Mouse (Mus musculus): ENCODE measurements around the gene 1700113H08Rik. TPM values are rescaled to one million over a fixed set of nuclear protein-coding genes. Genes with fewer than 3 reads are reported as not detected.

The 1700113H08Rik gene
- polyA plus RNA-seq, 1 experiment from 2014 or later: 0.36 TPM

DNA sequence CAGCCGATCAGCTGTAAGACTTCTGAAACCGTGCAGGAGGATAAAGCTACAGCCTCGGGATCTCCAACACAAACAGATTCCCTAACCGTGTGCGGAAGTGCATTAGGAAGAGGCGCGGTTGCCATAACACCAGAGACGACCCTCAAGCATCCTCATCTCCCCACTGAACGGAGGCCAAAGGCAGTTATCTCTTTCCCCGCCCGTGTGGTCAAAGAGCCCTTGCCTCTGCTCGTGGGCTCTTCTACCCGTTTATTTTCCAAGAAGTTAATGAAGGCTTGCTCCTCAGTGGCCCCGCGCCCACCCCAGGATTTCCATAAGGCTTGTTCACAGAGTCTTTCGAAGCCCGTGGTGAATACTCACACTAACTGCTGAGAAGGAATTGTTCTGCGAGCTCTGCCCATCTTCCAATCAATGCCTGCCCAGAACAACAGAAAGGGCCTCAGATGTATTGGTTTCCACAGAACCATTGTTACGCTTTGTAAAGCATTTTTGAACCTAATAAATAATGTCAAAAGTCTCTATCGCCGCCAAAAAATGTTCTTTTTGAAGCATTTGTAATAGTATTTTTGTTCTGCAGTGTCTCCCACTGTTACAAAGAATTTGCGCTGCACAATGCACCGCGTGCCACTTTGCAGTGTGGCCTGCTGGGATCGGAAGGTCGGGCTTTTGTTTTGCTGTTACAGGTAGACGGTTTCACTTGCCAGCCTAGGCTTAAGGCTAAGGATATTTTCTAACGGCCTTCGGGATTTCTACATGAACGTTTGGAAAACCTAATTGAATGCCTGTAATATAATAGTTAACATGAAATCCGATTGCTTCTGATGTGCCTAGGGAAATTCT, 172.4 kb downstream of the 1700113H08Rik start:
- Histone ChIP-seq H3K9ac (peak overlapping the region; percentile 9; the same call in 1 of the 2 replicates), H3K36me3 (no peaks in the 10 kb centered on the region), H3K4me2 (peak overlapping the region; percentile 48), H3K4me1 (replicated peaks) (peaks cover 12% of the 10 kb centered on the region), H3K4me3 (peak overlapping the region; percentile 19; the same call in 1 of the 2 replicates), H3K27me3 (no peaks in the 10 kb centered on the region), H3K9me3 (no peaks in the 10 kb centered on the region), H3K27ac (no peak overlapping the region)
- WGBS: 9% methylated on average over 31 of the region's 31 CpGs
- ATAC-seq (ENCODE audit: low FRiP score): peak; percentile 80

DNA sequence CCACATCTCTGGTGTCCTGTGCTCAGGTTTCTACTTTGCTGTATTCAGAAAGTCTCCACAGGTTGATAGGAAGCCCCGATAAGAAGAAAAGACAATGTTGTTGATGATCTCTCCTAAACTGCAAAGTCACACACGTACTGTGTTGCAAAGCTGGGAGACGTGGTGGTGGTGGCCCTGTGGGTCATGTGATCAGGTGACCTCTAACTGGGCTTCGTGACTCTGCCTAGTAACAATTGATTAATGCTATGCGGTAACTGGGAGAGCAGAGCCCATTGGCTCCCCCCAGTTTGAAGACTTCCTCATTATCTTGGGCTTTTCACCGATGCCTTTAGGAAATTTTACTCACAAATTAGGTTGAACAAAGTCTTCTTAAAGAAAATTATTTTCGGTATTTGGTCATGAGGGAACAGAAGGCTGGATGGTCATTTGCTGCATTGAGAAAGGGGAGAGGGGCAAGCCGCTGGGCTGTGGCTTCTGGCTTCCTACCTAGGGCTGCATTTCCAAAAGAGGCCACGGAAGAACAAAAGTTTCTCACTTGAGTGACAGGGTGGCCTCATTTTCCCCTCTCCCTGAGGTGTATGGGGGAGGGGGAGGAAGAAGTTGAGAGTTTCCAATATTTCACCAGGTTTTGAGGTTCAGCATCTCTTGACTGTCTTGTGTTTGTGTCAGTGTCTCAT, 181.6 kb downstream of the 1700113H08Rik start:
- no peak overlapping the region for H3K27ac ChIP-seq
- no peak for ATAC-seq (ENCODE audit: low FRiP score)
- no peak overlapping the region for H3K4me3 ChIP-seq
- 34% methylated on average over 9 of the region's 9 CpGs for WGBS
- no peak overlapping the region for H3K9ac ChIP-seq
- H3K9me3 ChIP-seq: no peaks in the 10 kb centered on the region
- no peaks in the 10 kb centered on the region for H3K27me3 ChIP-seq
- H3K4me2 ChIP-seq: no peak overlapping the region
- no peaks in the 10 kb centered on the region for H3K36me3 ChIP-seq
- no peaks in the 10 kb centered on the region for H3K4me1 ChIP-seq (replicated peaks)

DNA sequence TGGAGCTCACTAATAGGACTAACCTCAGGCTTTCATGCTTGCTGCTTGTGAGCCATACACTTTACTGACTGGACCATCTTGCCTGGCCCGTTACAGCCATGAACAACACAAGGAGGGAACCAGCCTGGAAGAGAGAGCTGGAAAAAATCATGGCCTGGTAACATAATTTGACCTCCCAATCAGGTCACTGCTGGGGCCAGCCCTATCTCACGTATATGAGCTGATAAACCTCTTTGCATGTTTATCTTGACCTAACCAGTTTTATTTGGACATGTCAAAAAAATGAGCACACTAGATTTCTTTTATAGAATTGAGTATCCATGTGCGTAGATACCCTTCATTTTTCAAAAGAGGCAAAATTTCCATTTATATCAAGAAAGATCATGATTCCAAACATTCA, 213.9 kb downstream of the 1700113H08Rik start:
- Histone ChIP-seq H3K9ac (no peak overlapping the region), H3K4me2 (no peak overlapping the region), H3K9me3 (no peaks in the 10 kb centered on the region), H3K36me3 (no peaks in the 10 kb centered on the region), H3K27ac (no peak overlapping the region), H3K27me3 (no peaks in the 10 kb centered on the region), H3K4me3 (no peak overlapping the region), H3K4me1 (replicated peaks) (no peaks in the 10 kb centered on the region)
- 75% methylated on average over 3 of the region's 3 CpGs for WGBS
- no peak for ATAC-seq (ENCODE audit: low FRiP score)

DNA sequence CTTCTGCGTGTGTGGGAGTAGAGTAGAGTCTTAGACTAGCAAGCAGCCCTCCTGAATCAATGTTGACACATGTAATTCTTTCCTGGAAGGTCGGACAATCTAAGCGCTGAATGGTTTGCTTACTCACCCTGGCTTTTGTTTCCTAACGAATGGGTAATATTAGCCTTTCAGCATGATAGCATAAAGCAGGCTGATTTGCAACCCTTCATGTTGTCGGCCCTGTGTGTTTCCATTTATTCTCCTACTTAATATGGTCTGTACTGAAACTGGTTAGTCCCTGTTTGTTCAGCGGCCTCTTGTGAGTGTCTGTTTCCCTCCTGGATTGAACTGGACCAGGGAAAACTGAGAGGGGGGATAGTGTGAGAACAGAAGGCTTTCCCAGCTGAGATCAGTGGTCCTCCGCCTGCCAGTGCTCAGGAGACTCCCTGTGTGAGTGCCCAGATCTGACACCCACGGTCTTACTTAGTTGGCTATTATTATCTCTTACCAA, 214.3 kb downstream of the 1700113H08Rik start:
- WGBS: 66% methylated on average over 8 of the region's 8 CpGs
- Histone ChIP-seq H3K27me3 (no peaks in the 10 kb centered on the region), H3K9ac (no peak overlapping the region), H3K36me3 (no peaks in the 10 kb centered on the region), H3K27ac (no peak overlapping the region), H3K4me3 (no peak overlapping the region), H3K9me3 (no peaks in the 10 kb centered on the region), H3K4me1 (replicated peaks) (no peaks in the 10 kb centered on the region), H3K4me2 (no peak overlapping the region)
- no peak for ATAC-seq (ENCODE audit: low FRiP score)

DNA sequence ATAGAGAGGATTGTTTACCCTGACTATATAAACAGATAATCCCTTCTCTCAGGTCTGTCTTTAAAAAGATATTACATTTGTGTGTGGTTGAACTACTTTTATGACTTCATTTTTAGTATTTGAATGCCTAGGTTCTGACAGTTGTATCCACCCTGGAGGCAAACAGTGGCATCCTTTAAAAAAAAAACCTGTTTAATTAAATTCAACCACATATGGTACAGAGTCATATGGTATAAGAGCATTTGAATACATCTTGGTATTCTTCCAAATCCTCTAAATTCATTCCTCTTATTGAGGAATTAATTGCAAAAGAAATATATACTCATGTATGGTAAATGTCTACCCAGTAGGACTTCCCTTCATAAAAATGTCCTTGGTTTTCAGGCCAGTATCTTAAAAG, 217.2 kb downstream of the 1700113H08Rik start:
- no peaks in the 10 kb centered on the region for H3K9me3 ChIP-seq
- no peak overlapping the region for H3K4me2 ChIP-seq
- H3K27me3 ChIP-seq: no peaks in the 10 kb centered on the region
- no peaks in the 10 kb centered on the region for H3K4me1 ChIP-seq (replicated peaks)
- H3K4me3 ChIP-seq: no peak overlapping the region
- H3K36me3 ChIP-seq: no peaks in the 10 kb centered on the region
- no peak for ATAC-seq (ENCODE audit: low FRiP score)
- H3K9ac ChIP-seq: no peak overlapping the region
- no peak overlapping the region for H3K27ac ChIP-seq

Other genes starting within 250 kb of the 1700113H08Rik start
- 0.06 and 0.31 TPM in 2 replicates for gene Stab2, start 50.0 kb upstream of the 1700113H08Rik start, polyA plus RNA-seq (2015; fragmentation: Nextera tagmentation; extraction: Ambion mirVana)